In genomic region chr2:179332872-179333489, GRCm38 (mm10) we compare ENCODE assay signal across 15 mouse cellular contexts.
DNase-seq lines count a peak whose midpoint lies in the region; ATAC-seq and TF ChIP-seq lines count a peak whose summit lies in the region.
"Had no signal": no experiment of that assay in that cellular context is flagged by ENCODE, and none has a peak within 500 bp of the region (broad histone marks: within the 10 kb centered on the region; RNA-seq: fewer than 3 reads in every experiment).

No protein-coding gene starts in this region.

- no peaks in the 10 kb centered on the region for H3K9me3 ChIP-seq in kidney, embryonic 16.5 days (ENCODE audit: low read length)
- no peaks in the 10 kb centered on the region for H3K9me3 ChIP-seq in midbrain, embryonic 10.5 days (replicated peaks)
- no peaks in the 10 kb centered on the region for H3K9me3 ChIP-seq in midbrain, embryonic 15.5 days
- H3K9me3 ChIP-seq in embryonic facial prominence, embryonic 14.5 days (ENCODE audit: control insufficient read depth, low read length): no peaks in the 10 kb centered on the region
- no peaks in the 10 kb centered on the region for H3K9me3 ChIP-seq in stomach, postnatal 0 days (ENCODE audit: control insufficient read depth, low read length)
- H3K9me3 ChIP-seq: forebrain, embryonic 12.5 days; hindbrain, embryonic 13.5 days had no signal

- H3K4me3 ChIP-seq in kidney, embryonic 16.5 days (ENCODE audit: low read length): no peak overlapping the region
- H3K4me3 ChIP-seq in midbrain, embryonic 10.5 days: no peak overlapping the region
- H3K4me3 ChIP-seq in midbrain, embryonic 15.5 days: no peak overlapping the region
- no peak overlapping the region for H3K4me3 ChIP-seq in embryonic facial prominence, embryonic 14.5 days (ENCODE audit: low read depth, low read length)
- H3K4me3 ChIP-seq in stomach, postnatal 0 days (ENCODE audit: low read depth, low read length): no peak overlapping the region
- H3K4me3 ChIP-seq: forebrain, embryonic 12.5 days; hindbrain, embryonic 13.5 days had no signal

- H3K4me2 ChIP-seq in kidney, embryonic 16.5 days (replicated peaks; ENCODE audit: low read depth, low read length): no peak overlapping the region
- no peak overlapping the region for H3K4me2 ChIP-seq in midbrain, embryonic 15.5 days
- no peak overlapping the region for H3K4me2 ChIP-seq in embryonic facial prominence, embryonic 14.5 days (ENCODE audit: low read depth, low read length)
- H3K4me2 ChIP-seq in stomach, postnatal 0 days (replicated peaks; ENCODE audit: low read depth): no peak overlapping the region
- H3K4me2 ChIP-seq: forebrain, embryonic 12.5 days; hindbrain, embryonic 13.5 days had no signal

- no peak for TF ChIP-seq EP300 in stomach, postnatal 0 days (optimal IDR thresholded peaks at IDR 0.05)

- no peak for DNase-seq in kidney, postnatal 36 days
- DNase-seq in midbrain, embryonic 10.5 days (ENCODE audit: low spot score): no peak
- DNase-seq in embryonic facial prominence, embryonic 14.5 days (ENCODE audit: low spot score): no peak
- no peak for DNase-seq in stomach, postnatal 0 days (ENCODE audit: low spot score)
- no peak for DNase-seq in layer of hippocampus, postnatal 36 days
- DNase-seq: adrenal gland, postnatal 36 days; cerebellum, adult 8-10 months; gastrocnemius, postnatal 14 days; kidney, postnatal 14 days; spleen, adult 18-20 months had no signal

- no peak for TF ChIP-seq CTCF in stomach, postnatal 0 days (IDR thresholded peaks at IDR 0.05; ENCODE audit: low read depth)

- no peaks in the 10 kb centered on the region for H3K27me3 ChIP-seq in kidney, embryonic 16.5 days (ENCODE audit: insufficient read depth, low read length)
- H3K27me3 ChIP-seq in midbrain, embryonic 10.5 days (ENCODE audit: low read depth, poor library complexity, severe bottlenecking): no peaks in the 10 kb centered on the region
- no peaks in the 10 kb centered on the region for H3K27me3 ChIP-seq in midbrain, embryonic 15.5 days (replicated peaks)
- H3K27me3 ChIP-seq in embryonic facial prominence, embryonic 14.5 days (replicated peaks; ENCODE audit: control insufficient read depth, insufficient read depth, low read length): no peaks in the 10 kb centered on the region
- no peaks in the 10 kb centered on the region for H3K27me3 ChIP-seq in stomach, postnatal 0 days (ENCODE audit: control insufficient read depth, insufficient read depth, low read length)
- H3K27me3 ChIP-seq: forebrain, embryonic 12.5 days had no signal

- 20% methylated on average over 5 of the region's 5 CpGs for WGBS in kidney, embryonic 16.5 days
- WGBS in midbrain, embryonic 10.5 days: 70% methylated on average over 5 of the region's 5 CpGs
- WGBS in midbrain, embryonic 15.5 days: 61% methylated on average over 5 of the region's 5 CpGs
- WGBS in embryonic facial prominence, embryonic 14.5 days: 46% methylated on average over 5 of the region's 5 CpGs
- 36% methylated on average over 5 of the region's 5 CpGs for WGBS in stomach, postnatal 0 days

- peaks cover 10% of the 10 kb centered on the region for H3K4me1 ChIP-seq in kidney, embryonic 16.5 days (ENCODE audit: insufficient read depth, low read length)
- peaks cover 14% of the 10 kb centered on the region for H3K4me1 ChIP-seq in midbrain, embryonic 10.5 days
- H3K4me1 ChIP-seq in midbrain, embryonic 15.5 days: 0 out of 2 replicates have a peak, but pooled peaks cover 6% of the 10 kb centered on the region
- H3K4me1 ChIP-seq in embryonic facial prominence, embryonic 14.5 days (ENCODE audit: control insufficient read depth, insufficient read depth, low read length): no peaks in the 10 kb centered on the region
- no peaks in the 10 kb centered on the region; the same call in 1 of the 2 replicates for H3K4me1 ChIP-seq in stomach, postnatal 0 days (replicated peaks; ENCODE audit: control insufficient read depth, insufficient read depth)

- H3K36me3 ChIP-seq in kidney, embryonic 16.5 days (ENCODE audit: insufficient read depth, low read length): no peaks in the 10 kb centered on the region
- no peaks in the 10 kb centered on the region for H3K36me3 ChIP-seq in midbrain, embryonic 10.5 days
- H3K36me3 ChIP-seq in midbrain, embryonic 15.5 days (replicated peaks): no peaks in the 10 kb centered on the region
- no peaks in the 10 kb centered on the region for H3K36me3 ChIP-seq in embryonic facial prominence, embryonic 14.5 days (ENCODE audit: control insufficient read depth, insufficient read depth, low read length)
- H3K36me3 ChIP-seq in stomach, postnatal 0 days (ENCODE audit: control insufficient read depth, insufficient read depth, low read length): no peaks in the 10 kb centered on the region
- H3K36me3 ChIP-seq: forebrain, embryonic 12.5 days; G1E; hindbrain, embryonic 13.5 days had no signal

- H3K27ac ChIP-seq in kidney, embryonic 16.5 days (ENCODE audit: low read length): no peak overlapping the region; the same call in 1 of the 2 replicates
- 0 out of 2 replicates have a peak overlapping the region, but pooled peaks have one; percentile 33 for H3K27ac ChIP-seq in midbrain, embryonic 10.5 days (replicated peaks)
- H3K27ac ChIP-seq in midbrain, embryonic 15.5 days: no peak overlapping the region
- no peak overlapping the region for H3K27ac ChIP-seq in embryonic facial prominence, embryonic 14.5 days (replicated peaks; ENCODE audit: low read depth, low read length)
- H3K27ac ChIP-seq in stomach, postnatal 0 days (replicated peaks): no peak overlapping the region
- H3K27ac ChIP-seq: forebrain, embryonic 12.5 days had no signal

- H3K9ac ChIP-seq in kidney, embryonic 16.5 days (replicated peaks; ENCODE audit: low read length): no peak overlapping the region
- no peak overlapping the region for H3K9ac ChIP-seq in midbrain, embryonic 15.5 days
- H3K9ac ChIP-seq in embryonic facial prominence, embryonic 14.5 days (ENCODE audit: low read depth, low read length): no peak overlapping the region
- no peak overlapping the region for H3K9ac ChIP-seq in stomach, postnatal 0 days (ENCODE audit: low read length)
- H3K9ac ChIP-seq: forebrain, embryonic 12.5 days; hindbrain, embryonic 13.5 days had no signal

- ATAC-seq in kidney, embryonic 16.5 days (ENCODE audit: low FRiP score, low TSS enrichment): peak; percentile 79
- no peak; the same call in 1 of the 2 replicates for ATAC-seq in midbrain, embryonic 15.5 days (replicated peaks)
- 0 out of 2 replicates have a peak, but pooled peaks have one; percentile 41 for ATAC-seq in embryonic facial prominence, embryonic 14.5 days (ENCODE audit: low read depth)
- peak; percentile 69 for ATAC-seq in stomach, postnatal 0 days (ENCODE audit: low FRiP score, low TSS enrichment)
